Mouse (Mus musculus) c-Kit-positive CD71-positive TER-119-negative erythroid progenitor cells, embryonic 14.5 days (primary cell): Measurements from ENCODE around the gene Polr3b.
A peak's percentile ranks its signal among the peaks of the same experiment; 100 is the strongest.

Experiments
- DNase-seq: peaks from one replicate; pipeline ENCODE4 v3.0.0-alpha.2; 2013; ENCODE audit warnings: low read depth

The Polr3b gene

DNA sequence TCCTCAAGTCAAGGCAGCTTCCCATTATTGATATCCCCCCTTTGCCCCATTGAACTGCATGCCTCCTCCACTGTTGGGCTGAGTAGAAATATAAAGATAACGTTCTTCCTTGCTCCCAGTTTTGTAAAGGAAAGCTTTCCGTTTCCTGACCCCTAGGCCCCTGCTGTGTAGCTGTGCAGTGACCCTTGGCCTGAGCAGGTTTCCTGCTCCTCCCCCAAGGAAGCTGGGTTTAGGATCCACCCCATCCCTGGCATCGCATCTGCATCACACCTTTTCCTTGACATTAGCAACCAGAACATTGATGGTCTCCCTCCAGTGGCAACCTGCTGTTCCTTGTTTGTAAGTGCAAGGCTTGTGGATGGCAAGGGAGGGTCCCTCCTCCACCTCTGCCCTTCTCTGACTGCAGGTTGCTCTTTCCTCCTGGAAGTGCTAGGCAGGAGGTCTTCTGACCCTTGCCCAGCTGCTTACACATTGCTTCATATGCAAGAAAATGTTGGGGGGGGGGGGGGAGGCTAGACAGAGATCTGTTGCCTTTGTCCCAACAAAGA lies 43.7 kb downstream of the Polr3b start:
- no peak for DNase-seq

DNA sequence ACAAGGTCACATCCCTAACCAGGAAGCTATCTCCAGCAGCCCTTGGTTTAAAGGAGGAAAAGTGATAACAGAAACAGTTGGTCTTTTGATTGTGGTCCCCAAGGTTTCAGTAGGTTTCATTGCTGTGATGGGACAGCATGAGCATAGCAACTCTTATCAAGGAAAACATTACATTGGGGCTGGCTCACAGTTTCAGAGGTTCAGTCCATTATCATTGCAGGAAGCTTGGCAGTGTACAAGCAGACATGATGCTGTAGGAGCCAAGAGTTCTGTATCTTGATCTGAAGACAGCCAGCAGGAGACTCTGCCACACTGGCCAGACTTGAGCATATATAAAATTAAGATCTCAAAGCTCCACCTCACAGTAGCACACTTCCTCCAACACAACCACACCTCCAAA lies 53.6 kb downstream of the Polr3b start:
- no peak for DNase-seq

DNA sequence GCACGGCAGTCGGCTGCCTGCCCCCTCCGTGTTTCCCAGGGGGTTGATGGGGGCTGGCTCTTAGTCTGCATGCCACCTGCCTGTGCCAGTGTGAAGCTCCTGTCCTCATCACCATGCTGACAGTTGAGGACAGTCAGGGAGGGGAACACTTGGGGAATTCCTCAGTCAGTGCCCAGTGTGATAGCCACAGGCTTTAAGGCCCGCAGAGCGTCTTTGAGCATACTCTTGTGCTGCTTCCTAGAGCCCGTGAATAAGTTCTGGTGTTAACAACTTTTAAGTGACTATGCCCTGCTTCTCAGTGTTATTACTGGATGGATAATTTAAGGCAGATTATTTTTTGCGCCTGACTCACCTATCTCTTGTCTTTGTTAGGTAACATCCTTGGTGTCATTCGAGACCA lies 54.4 kb downstream of the Polr3b start:
- DNase-seq = no peak

DNA sequence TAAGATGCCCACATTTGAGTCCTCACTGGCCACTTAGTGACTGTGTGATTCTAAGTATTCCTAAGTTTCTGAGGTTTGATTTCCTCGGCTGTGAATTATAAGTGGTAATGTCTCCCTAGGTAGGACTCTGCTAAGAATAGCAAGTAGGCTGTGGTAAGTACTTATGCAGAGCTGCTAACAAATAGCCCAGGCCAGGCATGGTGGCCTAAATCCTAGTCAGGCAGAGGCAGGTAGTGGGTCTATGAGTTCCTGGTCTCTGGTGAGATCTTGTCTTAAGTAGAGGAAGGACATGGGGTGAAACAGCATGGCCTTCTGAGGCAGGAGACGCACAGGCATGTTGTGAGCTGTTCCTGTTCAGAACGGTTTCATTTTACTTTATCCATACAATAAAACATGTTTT lies 55.8 kb downstream of the Polr3b start:
- no peak for DNase-seq

DNA sequence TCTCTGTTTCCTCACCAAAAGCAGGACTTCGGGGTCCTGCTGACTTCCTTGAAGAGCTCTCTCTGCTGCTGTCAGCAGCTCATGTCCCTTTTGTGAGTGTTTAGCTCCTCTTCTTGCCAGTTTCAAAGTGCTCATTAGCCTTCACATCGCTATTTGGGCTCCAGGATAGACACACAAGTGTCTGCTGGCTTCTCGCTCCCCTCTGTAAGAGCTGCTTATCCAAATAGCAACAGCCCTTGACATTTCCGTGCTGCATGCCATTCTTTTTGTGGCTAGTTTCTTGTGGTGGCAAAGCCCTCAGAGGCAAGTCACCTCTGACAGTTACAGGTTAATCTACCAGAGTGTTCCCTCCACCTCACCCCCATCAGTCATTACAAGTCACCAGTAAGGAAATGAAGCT lies 56.3 kb downstream of the Polr3b start:
- DNase-seq = no peak

DNA sequence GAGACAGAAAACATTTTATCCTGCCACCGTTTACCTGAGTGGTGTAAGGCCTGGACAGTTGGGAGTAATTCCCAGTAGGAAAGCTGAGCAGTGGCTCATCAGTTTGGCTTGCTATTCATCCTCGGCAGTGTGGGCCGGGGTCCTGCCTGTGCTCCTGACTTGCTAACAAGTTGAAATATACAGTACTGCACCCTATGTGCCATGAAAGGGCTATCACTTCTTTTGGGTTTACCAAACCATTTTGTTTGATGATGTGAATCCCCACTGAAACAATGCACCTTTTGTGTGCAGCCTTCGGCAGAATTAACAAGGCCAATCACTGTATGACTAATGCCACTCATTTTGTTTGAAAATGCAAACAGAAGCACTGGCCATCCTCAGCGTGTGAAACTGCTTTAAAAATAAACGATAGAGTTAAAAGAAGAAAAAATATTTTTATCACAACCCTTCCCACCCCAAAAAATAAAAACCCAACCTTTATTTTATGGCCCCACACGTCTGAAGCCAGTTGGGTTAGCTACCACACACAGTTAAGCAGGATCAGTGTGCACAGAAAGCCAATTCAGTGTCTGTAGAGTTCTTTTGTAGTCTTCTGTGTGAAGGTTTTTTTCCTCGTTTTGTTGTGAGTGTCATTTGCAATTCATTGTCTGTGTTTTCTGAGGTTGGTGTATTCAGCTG lies 63.5 kb downstream of the Polr3b start:
- no peak for DNase-seq

DNA sequence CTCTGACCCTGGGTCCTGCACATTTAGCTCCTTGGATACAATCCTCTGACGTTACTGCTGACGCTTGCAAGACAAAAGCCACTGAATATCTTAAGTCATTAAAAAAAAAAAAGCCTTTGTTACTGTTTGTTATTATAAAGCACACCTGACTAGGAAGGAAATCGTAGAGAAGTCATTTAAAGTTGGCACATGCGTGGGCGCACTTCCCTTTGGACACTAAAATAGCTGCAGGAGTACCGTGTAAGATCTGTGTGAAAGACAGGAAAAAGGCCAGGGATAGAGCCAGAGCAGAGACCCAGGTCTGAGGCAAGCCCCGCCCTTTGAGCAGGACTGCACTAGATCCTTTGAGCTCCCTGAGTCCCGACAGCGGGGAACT lies 64.0 kb downstream of the Polr3b start:
- no peak for DNase-seq

DNA sequence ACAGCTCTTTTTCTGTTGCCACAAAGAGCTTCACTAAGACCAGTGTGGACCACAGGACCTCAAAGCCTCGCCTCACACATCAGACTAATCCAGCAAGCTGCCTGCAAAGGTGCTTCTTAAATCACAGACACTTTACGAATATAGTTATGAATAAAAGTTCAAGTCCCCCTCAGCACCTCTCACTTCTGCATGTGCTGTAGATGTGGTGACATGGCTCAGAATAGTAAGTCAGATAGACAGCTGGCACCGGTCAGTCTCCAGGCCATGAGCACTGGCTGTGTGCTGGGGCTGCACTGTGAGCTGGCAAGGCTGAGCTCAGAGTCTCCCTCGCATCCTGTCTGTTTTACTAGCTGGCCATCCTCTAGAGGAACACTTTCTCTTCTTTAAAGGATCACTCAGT lies 64.6 kb downstream of the Polr3b start:
- no peak for DNase-seq

DNA sequence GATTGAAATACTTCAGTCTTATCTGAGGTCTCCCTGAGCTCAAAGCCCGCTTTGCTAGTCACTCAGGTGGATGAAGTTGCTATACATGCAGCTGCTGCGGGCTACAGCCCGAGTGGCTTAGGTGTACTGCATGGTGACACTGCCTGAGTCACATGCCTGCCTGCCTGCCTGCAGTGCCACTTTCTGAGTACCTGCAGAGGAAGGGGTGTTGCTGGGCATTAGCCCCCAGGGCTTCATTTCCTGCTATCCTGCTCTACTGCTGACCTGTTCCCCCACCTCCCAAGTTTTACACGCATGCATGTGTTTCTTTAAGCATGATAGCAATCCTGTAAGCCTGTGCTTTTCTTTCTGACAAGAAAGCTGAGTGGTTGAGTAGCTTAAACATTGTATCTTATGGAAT lies 65.6 kb downstream of the Polr3b start:
- no peak for DNase-seq

DNA sequence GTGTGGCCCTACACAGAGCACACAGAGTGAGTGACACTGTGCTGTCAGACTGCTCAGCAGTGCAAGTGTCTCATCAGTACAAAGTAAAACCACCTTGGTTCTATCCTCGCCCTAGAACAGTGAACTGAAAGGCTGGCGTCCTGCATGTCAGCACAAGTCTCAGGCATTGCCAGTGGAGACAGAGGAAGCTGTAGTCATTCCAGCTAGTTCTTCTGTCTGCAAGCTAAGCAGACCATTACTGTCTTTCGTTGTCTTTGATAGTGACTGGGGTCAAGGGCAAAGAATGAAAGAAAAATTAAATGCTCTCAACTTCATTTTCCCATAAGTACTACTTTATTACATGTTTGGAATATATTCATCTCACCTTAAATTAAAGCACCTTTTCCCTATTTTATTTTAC lies 67.8 kb downstream of the Polr3b start:
- DNase-seq = no peak

DNA sequence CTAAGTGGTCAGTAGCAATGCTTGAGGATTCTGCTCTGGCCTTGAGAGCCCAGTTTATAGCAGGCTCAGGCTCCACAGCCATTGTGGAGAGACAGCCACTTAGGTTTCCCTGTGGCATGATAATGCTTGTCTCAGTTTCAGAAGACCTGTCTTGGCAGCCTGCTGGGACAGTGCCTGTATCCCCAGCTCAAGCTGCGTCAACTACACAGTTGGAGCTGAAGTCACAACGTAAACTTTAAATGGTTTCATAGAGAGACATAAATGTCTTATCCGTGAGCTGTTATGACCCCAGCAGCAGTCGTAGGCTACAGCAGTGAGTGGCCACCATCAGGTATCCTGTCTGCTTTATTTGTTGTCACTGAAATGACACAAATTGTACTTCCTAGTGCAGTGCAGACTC lies 68.7 kb downstream of the Polr3b start:
- no peak for DNase-seq

DNA sequence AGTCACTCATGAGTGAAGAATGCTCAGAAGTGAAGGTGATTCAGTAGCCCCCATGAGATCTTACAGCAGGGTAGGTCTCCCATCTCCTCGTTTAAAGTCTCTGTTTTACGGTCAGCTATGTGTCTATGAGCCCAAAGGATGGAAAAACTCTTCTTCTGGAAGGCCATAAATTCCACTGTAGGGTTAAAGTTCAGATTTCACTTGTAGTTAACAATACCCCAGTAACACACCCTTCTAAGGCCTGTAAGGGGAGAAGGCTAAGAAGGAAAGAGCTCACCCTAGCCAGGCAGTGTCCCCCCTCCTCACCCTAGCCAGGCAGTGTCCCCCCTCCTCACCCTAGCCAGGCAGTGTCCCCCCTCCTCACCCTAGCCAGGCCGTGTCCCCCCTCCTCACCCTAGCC lies 69.6 kb downstream of the Polr3b start:
- DNase-seq = no peak

DNA sequence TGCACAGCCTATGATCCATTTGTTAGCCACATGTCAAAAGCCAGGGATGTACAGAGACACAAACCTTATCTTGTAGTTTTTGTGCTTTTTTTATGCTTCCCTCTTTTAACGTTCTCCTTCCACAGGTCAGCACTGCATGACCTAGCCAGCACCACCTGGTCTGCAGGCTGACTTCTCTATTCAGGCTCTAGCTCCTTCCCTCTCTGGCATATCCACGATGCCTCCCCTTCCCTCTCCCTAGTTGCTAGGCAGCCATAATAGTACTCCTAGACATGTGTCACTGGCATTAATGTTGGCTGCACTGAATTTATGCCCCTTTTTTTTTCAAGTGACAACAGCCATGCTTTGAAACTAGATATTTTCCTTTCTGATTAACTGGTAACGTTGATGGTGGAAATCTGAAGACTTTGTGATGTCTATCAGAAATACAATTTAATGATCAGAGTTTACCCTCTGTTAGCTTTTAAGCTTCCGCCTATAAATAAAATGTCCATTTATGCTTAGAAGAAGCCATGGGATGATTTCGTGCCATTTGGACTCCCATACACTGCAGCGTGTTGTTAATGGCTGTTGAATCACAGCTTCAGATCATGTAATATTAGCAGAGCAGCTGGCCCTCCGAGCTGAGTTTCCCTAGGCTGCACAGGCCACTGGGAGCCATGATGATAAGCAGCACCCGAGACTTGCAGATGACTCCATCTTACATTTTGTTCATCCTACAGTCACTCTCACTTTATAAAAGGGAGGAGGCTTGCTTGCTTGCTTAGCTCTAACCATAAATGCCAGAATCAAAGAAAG lies 71.9 kb downstream of the Polr3b start:
- no peak for DNase-seq

DNA sequence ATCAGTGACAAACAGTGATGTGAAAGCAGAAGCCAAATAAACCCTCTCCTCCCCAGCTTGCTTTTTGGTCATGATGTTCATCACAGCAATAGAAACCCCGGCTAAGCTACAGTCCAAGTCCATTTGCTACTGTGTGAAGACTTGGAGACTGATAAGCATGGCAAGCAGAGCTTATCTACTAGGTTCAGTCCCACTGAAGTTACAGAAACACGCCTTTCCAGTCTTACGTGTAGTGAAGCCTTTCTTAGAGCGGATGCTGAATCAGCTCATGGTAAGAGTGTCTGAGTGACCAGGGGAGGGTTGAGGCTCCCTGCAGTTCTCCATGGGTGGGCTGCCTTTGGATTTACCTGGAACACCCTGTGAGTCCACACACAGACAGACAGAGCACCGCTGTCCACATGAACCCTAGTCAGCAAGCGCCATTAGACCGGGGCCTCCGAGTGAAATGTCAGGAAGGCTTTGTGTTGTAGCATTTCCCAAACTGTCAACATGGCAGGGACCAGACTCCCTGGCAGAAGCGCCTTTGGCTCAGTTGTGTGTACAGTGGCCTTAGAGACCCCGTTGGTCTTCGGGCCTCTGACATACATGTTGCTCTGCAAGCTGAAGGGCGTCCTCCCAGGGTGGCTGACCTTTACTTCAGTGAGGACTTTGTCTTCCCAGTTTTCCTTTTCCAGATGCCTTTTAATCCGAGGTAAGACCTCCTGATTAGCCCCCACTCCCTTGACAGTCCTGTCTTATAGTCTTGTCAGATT lies 78.3 kb downstream of the Polr3b start:
- peak; percentile 42 for DNase-seq

DNA sequence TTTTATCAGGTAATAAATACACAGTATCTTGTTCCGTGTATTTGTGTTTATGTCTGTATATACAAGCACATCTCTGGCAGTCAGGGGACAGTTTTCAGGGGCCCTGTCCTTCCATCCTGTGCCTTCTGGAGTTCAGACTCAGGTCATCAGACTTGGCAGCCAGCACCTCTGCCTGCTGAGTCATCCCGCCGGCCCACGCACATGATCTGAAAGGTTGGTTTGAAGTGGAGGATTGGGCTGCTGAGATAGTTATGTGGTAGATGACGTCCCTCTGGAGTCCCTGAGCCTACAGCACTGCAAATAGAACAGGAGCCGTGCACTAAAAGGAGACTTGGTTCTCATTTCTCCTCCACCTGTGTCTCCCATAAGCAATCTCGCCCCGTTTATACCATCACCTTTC lies 79.0 kb downstream of the Polr3b start:
- peak; percentile 17 for DNase-seq

DNA sequence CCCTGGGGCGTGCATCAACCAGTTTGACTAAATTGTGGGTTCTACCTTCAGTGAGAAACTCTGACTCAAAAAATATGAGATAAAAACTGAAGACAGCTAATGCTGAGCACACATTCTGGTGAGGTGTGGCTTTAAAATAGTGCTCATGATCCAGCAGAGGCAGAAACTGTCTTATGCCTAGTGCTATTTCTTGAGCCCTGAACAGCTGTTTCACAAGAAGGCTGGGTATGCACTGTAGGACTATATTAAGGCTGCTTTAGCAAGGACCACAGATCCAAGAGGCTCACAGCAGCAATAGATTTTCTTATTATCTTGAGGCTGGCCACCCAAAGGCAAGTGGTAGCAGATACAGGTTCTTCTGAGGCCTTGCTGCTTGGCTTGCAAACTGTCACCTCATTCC lies 80.0 kb downstream of the Polr3b start:
- no peak for DNase-seq

DNA sequence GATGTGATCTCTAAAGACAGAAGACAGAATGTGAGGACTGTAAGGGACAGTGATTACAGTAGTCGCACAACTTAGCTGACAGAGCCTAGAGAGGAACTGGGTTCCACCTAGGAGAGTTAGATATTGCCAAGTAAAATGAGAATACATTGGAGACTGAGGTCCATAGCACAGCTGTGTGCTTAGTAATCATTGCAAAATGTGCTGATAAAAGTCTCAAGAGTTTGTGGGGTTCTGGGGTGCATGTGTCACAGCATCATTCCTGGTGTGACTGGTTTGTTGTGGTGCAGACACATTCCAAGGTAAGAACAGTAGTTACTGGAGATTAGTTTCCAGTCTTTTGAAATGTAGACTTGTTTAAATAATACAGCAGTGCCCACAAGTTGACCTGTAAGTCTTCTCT lies 82.5 kb downstream of the Polr3b start:
- DNase-seq = no peak

DNA sequence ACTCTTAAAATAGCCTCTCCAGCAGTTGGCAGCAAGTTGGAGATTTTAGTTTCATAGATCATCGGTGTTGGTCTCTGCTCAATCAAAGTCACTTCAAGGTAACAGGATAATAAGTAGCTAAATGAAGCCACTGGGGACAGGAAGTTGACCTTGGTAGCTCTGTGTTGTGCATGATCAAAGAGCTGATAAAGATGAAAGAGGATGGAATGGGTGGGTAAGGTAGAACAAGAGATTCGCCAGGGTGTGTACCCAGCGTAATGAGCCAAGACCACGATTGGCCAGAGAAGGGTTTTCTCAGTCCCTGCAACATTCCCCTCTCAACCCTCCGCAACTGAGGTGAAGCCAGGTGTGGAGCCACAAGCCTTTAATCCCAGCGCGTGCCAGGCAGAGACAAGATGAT lies 83.1 kb downstream of the Polr3b start:
- DNase-seq = no peak

DNA sequence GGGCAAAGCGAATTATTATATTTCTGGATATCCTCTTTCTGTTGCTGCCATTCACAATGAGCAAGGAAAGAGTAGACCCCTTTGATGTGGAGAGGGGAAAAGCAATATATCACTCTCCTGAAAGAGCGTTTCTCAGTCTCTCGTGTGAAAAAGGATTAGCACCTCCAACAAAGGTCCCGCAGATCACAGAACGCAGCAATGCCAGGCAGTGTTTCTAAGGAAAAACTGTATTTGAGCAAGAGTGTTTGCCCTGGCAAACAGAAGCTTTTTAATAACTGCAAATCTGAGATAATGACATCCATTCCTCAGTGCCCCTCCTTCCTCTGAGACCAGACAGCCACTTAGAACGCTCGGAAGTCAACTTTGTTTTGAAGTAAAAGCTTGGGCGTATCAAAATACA lies 84.5 kb downstream of the Polr3b start:
- no peak for DNase-seq

DNA sequence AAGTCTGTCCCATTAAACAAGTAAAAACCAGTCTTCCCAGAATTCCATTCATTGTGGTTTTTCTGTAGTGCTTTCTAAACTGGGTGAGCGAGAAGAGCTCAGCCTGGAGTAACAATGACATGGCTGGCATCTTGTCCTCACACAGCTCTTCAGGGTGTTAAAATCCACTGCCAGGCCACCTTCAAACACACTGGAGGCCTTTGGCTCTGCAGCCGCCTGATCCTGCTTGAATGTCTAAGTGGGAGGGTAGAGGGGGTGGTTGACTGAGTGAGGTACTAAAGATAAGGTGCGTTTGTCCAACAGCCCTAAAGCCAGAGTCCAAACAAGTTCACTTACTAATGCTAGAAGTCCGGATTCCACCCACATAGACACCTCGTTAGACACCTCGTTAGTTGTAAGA lies 85.1 kb downstream of the Polr3b start:
- DNase-seq = no peak

DNA sequence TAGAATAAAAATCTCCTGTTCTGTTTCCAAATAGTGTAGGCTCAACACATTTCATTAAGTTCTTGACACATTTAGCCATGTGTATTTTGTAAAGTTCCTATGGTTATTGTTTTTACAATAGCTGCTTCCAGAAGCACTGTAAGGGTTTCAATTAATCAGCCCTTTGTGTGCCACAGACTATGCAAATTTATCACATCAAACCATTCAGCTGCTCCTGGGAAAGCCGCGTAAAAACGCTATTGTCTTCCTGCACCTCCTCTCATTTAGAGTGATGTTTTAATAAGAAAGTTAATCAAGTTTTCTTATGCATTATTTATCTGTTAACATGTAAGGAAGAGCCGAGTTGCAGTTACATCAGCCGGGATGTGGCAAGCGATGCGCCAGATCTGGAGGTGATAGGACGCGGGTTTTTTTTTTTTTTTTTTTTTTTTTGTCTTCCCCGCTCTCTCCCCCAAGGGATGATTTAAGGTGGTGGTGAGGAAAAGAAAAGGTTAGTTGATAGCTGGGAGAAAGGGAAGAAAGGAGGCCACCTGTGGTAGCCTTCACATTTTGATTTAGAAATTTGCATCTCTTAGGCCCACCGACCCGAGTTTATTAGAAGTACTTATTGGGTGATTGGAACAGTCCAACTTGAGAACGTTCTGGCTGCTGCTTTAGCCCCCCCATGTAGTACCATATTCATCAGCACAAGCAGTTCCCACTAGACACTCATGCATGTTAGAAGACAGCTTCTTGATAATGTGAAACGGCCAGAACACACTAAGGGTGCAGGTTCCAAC lies 85.8 kb downstream of the Polr3b start:
- DNase-seq = no peak

DNA sequence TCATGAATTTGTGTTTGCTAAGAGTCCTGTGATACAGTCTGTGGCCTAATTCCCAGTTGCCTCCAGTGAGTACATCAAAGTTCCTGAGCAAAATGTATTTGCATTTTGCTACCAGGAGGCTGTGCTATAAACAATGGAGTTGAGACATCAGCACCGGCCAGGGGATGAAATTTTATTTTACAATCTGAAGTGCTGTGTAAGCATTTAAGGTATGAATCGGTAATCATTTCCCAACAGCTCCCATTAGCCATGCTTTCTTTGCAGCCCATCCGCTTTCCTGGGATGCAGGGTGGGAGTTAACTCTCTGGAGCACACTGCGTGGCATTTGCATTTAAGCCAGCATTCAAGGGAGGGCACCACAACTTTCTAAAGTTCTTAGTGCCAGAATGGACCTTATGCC lies 88.1 kb downstream of the Polr3b start:
- no peak for DNase-seq
